Mouse (Mus musculus) G1E (cell line): ENCODE measurements around the gene Cdk6.

Source experiments
- CTCF ChIP-seq: IDR thresholded peaks from 2 replicates; pipeline ENCODE4 v1.5.1; 2012; ENCODE audit warnings: low read depth, low read length, inconsistent platforms, mixed read lengths
- GATA1 ChIP-seq: IDR thresholded peaks from 2 replicates; pipeline ENCODE4 v1.6.1; 2012; ENCODE audit warnings: borderline replicate concordance, low read length, inconsistent platforms, mixed read lengths
- TAL1 ChIP-seq: conservative IDR thresholded peaks from 2 replicates; pipeline ENCODE4 v1.6.1; 2012; ENCODE audit warnings: low read depth, low read length, inconsistent platforms, mixed read lengths

DNA sequence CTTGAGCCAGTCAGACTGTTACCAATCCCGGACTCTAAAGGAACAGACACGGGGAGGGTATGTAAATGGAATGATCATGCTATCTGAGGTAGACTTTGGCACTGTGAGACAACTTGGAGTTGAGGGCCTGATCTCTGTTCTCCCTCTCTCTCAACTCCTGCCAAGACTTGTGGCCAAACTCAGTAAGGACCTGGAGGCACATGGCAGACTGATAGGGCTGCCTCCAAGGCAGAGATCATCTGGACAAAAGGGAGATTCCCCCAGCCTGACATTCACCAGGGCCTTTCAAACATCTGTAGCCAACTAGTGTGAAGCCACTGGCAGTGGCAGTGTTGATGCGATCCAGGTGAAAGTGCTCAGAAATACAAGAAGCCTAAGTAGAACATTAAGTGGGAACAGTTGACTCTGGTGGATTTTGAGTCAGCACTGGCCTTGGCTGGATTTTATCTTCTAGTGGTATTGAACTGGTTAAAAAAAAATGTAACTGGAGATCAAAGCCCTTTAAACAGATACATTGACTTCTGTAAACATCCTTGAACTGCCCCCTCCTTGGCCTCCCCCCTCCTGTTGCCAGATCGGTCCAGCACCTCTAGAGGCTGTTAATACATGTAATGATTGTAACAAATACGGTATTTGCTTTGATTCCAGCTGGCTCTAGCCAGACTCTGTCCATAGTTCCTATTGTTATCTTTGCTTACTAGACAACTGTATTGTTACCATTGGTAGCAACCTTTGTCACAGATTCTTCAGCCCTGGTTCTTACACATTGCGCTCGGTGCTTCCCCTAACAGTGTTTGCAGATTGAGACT, 125.0 kb downstream of the Cdk6 start:
- no peak for TF ChIP-seq CTCF
- TF ChIP-seq TAL1: no peak
- no peak for TF ChIP-seq GATA1
